Mouse (Mus musculus) limb, embryonic 14.5 days (tissue): ENCODE data around the gene Aldh4a1. TPM values are rescaled to one million over a fixed set of nuclear protein-coding genes. Genes with fewer than 3 reads are reported as not detected.
A peak's percentile ranks its signal among the peaks of the same experiment; 100 is the strongest.

Experiments
- ATAC-seq: fragments of 200-750 bp; cut with Nextera tagmentation; 2 replicates; pipeline ENCODE4 v1.8.0; 2017; ENCODE audit warnings: low read depth, moderate number of reproducible peaks, moderate TSS enrichment; ENCODE audit not compliant: low FRiP score
- DNase-seq: peaks from one replicate; pipeline ENCODE4 v3.0.0-alpha.2; 2015; ENCODE audit warnings: low spot score
- H3K27ac ChIP-seq: fragments of 300-500 bp; sonication (generic); replicated peaks from 2 replicates; pipeline ENCODE4 v1.5.1; 2014; ENCODE audit warnings: low read depth, mild to moderate bottlenecking, low read length, moderate library complexity, mixed read lengths
- H3K27me3 ChIP-seq: fragments of 300-500 bp; sonication (generic); 2 replicates; pipeline ENCODE4 v1.6.1; 2014; ENCODE audit warnings: low read length, mixed read lengths; ENCODE audit not compliant: control insufficient read depth, insufficient read depth
- H3K36me3 ChIP-seq: fragments of 300-500 bp; sonication (generic); 2 replicates; pipeline ENCODE4 v1.6.1; 2014; ENCODE audit warnings: mild to moderate bottlenecking, low read length, moderate library complexity, mixed read lengths; ENCODE audit not compliant: control insufficient read depth, insufficient read depth
- H3K4me1 ChIP-seq: fragments of 300-500 bp; sonication (generic); 2 replicates; pipeline ENCODE4 v1.6.1; 2014; ENCODE audit warnings: antibody characterized with exemption, low read length, mixed read lengths; ENCODE audit not compliant: control insufficient read depth, insufficient read depth
- H3K4me2 ChIP-seq: fragments of 300-500 bp; sonication (generic); replicated peaks from 2 replicates; pipeline ENCODE4 v1.6.1; 2014; ENCODE audit warnings: low read depth, mild to moderate bottlenecking, low read length, moderate library complexity; ENCODE audit not compliant: severe bottlenecking
- H3K4me3 ChIP-seq: fragments of 300-500 bp; sonication (generic); replicated peaks from 2 replicates; pipeline ENCODE4 v1.5.1; 2014; ENCODE audit warnings: low read length
- H3K9ac ChIP-seq: fragments of 300-500 bp; sonication (generic); 2 replicates; pipeline ENCODE4 v1.6.1; 2014; ENCODE audit warnings: mild to moderate bottlenecking, low read depth, low read length, moderate library complexity; ENCODE audit not compliant: severe bottlenecking
- H3K9me3 ChIP-seq: fragments of 300-500 bp; sonication (generic); 2 replicates; pipeline ENCODE4 v1.6.1; 2016; ENCODE audit warnings: low read length; ENCODE audit not compliant: control insufficient read depth
- POLR2A ChIP-seq: fragments of 200-500 bp; IDR thresholded peaks from 2 replicates; pipeline ENCODE4 v1.8.0; 2012; ENCODE audit warnings: inconsistent platforms, mild to moderate bottlenecking, moderate library complexity, borderline replicate concordance; ENCODE audit not compliant: insufficient read depth, insufficient read length; ENCODE audit errors: extremely low read depth
- WGBS: fragments of 180-500 bp; shearing (Covaris S2); extraction: QIAGEN DNeasy Blood & Tissue Kit; methylation state at CpG from one replicate; pipeline ENCODE4 v1.1.7; 2014; 5-methylcytosine and 5-hydroxymethylcytosine counted together
- polyA plus RNA-seq, 2 experiments: library from polyadenylated mRNA; depleted of rRNA in 1 of 2; stranded (reverse) in 1 of 2; unstranded in 1 of 2; fragments of >200 nt; fragmentation: Nextera tagmentation in 1 of 2; extraction: Ambion mirVana in 1 of 2; gene quantifications; 2 replicates each; pipeline versions ENCODE4 v1.2.1 to v1.2.3; 2012 to 2014

Gene Aldh4a1
- polyA plus RNA-seq, 2 experiments = 21.9 to 23.0 TPM

DNA sequence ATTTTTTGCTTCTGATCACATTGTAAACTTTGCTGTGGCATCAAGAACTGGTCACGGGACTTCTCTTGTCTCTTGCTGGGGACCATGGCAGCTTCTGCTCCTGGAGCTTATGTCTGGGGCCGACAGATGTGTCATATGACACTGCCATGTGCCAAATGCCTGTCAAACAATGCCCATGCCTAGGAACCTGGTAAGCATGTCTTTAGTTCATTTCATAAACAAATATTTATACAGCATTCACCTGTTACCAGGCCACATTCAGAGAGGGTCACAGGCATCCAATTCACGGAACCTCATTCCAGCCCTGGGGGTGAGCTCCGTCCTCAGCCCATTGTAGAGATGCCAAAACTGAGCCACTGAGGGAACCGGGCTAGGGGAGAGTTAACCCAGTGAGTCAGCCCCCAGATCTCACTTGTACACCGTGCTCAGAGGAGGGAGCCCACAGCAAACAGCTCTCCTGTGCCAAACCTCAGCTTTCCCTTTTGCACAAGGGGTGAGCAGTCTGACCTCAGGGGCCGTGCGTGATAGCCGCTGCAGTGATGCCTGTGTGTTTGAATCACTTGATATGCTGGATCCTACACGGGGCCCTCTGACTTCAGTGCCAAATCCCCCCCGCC lies 38.9 kb upstream of the Aldh4a1 start:
- 0 out of 2 replicates have a peak, but pooled peaks cover 2% of the 10 kb centered on the region for H3K36me3 ChIP-seq
- no peaks in the 10 kb centered on the region for H3K27me3 ChIP-seq
- 79% methylated on average over 10 of the region's 11 CpGs for WGBS
- ATAC-seq (no peak), DNase-seq (no peak)
- H3K4me1 ChIP-seq = peaks cover 41% of the 10 kb centered on the region
- H3K9ac ChIP-seq = no peak overlapping the region
- H3K27ac ChIP-seq = no peak overlapping the region
- no peak for TF ChIP-seq POLR2A
- no peak overlapping the region for H3K4me3 ChIP-seq
- no peak overlapping the region for H3K4me2 ChIP-seq
- no peaks in the 10 kb centered on the region for H3K9me3 ChIP-seq

DNA sequence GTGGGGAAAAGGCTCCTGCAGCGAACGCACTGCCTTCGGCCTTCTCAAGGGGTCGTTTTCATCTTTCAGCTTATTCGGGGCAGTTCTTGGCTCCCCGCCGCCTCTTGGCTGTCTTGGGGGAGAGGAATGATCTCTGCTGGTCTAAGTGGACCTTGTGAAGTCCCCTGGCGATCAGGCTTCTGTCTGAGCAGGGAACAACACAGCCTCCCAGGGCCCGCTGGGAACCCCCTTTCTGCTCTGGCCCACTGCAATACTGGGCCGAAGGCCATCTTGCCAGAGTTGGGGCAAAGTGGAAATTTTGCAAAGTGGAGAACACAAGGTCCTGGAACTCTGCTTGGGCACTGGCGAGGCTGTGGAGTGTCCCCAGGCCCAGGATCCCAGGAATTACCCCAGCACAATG lies 38.0 kb upstream of the Aldh4a1 start:
- 78% methylated on average over 11 of the region's 11 CpGs for WGBS
- peaks cover 36% of the 10 kb centered on the region for H3K4me1 ChIP-seq
- H3K4me3 ChIP-seq = no peak overlapping the region
- H3K36me3 ChIP-seq = 0 out of 2 replicates have a peak, but pooled peaks cover 2% of the 10 kb centered on the region
- no peaks in the 10 kb centered on the region for H3K9me3 ChIP-seq
- no peaks in the 10 kb centered on the region for H3K27me3 ChIP-seq
- DNase-seq (no peak), ATAC-seq (no peak)
- no peak for TF ChIP-seq POLR2A
- 0 out of 2 replicates have a peak overlapping the region, but pooled peaks have one; percentile 31 for H3K9ac ChIP-seq
- H3K4me2 ChIP-seq = no peak overlapping the region
- no peak overlapping the region for H3K27ac ChIP-seq

DNA sequence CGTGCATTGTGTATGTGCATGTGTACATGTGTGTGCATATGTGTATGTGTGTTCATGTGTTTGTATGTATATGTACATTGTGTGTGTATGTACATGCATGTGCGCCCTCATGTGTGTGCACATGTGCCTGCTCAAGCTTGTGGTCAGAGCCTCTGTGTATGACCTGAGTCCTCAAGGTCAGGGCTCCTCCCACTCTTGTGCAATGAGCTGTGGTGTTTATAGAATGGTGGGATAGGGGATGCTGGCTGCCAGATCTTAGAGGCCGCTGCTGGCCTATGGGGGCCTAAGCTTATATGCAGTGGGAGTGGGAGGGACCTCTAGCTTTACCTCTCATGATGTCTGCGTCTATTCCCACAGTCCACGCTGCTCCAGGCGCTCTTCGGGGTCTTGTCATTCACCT lies 37.0 kb upstream of the Aldh4a1 start:
- Histone ChIP-seq H3K4me3 (no peak overlapping the region), H3K9me3 (no peaks in the 10 kb centered on the region), H3K9ac (no peak overlapping the region), H3K27me3 (no peaks in the 10 kb centered on the region), H3K4me1 (peaks cover 28% of the 10 kb centered on the region), H3K36me3 (0 out of 2 replicates have a peak, but pooled peaks cover 2% of the 10 kb centered on the region), H3K4me2 (no peak overlapping the region), H3K27ac (no peak overlapping the region)
- 91% methylated on average over 7 of the region's 7 CpGs for WGBS
- TF ChIP-seq POLR2A = no peak
- no peak for ATAC-seq
- no peak for DNase-seq

DNA sequence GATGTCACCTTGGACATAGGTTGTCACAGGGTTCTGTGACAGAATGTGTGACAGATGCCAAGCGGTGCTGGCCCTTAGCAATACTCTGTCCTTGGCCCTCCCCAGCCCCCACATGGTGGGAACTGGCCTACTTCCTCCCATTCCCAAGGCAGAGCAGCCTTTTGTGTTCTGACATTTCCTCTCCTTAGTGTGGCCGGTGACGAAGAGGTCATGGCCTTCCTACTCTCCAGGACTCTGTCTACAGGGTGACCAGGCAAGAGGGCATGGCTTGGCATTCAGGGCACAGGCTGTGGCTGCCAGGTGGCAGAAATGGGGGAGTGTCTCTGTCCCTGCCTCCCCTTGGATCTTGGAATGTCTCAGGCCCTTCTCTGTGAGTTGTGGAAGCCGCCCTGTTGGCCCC lies 35.3 kb upstream of the Aldh4a1 start:
- 72% methylated on average over 4 of the region's 4 CpGs for WGBS
- Histone ChIP-seq H3K36me3 (no peaks in the 10 kb centered on the region), H3K4me3 (no peak overlapping the region), H3K27ac (no peak overlapping the region), H3K9ac (no peak overlapping the region), H3K27me3 (no peaks in the 10 kb centered on the region), H3K4me1 (peaks cover 11% of the 10 kb centered on the region), H3K9me3 (no peaks in the 10 kb centered on the region), H3K4me2 (no peak overlapping the region)
- DNase-seq = no peak
- no peak for ATAC-seq
- TF ChIP-seq POLR2A = no peak

DNA sequence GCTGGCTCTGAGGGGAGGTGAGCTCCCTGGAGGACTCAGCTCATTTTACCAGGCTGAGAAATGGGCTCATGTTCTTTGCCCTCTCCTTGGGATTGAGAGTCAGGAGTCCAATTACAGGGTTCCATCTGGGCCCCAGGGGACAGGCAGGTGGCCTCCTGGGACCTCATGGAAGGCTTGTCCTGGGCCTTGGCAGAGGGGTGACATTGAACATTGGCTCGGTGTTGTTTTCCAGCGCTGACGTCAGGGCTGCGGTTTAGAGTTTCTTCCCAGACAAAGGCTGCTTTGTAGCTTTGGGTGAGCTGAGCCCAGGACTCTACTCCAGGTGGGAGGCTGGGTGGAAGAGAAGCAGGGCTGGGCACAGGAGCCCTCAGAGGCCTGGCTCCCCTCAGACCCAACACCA lies 34.9 kb upstream of the Aldh4a1 start:
- Histone ChIP-seq H3K27ac (no peak overlapping the region), H3K27me3 (no peaks in the 10 kb centered on the region), H3K4me2 (no peak overlapping the region), H3K36me3 (no peaks in the 10 kb centered on the region), H3K9me3 (no peaks in the 10 kb centered on the region), H3K4me1 (peaks cover 8% of the 10 kb centered on the region), H3K9ac (no peak overlapping the region), H3K4me3 (no peak overlapping the region)
- WGBS = 60% methylated on average over 4 of the region's 4 CpGs
- TF ChIP-seq POLR2A = no peak
- ATAC-seq (no peak), DNase-seq (no peak)
